Mouse (Mus musculus): ENCODE results near the gene Pde6h. TPM values are rescaled to one million over a fixed set of nuclear protein-coding genes. Genes with fewer than 3 reads are reported as not detected.

Pde6h gene
- polyA plus RNA-seq, 1 experiment from 2014 or later = not detected

- Histone ChIP-seq H3K27ac (peak within 1 kb of the TSS; percentile 95), H3K36me3 (ENCODE audit: inconsistent target) (no peaks in the 10 kb centered on the region), H3K4me3 (ENCODE audit: inconsistent target) (peak within 1 kb of the TSS; percentile 75), H3K79me2 (ENCODE audit: inconsistent target) (peaks cover 50% of the 10 kb centered on the region)
- 1% methylated on average over 12 of the region's 12 CpGs for WGBS (ENCODE audit: missing documents)
Measured at GRCm38 (mm10) chr6:136941051-136942021, 17.7 kb downstream of the Pde6h start, which contains the start of gene Arhgdib. TSS of gene Arhgdib (minus strand) at chr6:136941899.

DNA sequence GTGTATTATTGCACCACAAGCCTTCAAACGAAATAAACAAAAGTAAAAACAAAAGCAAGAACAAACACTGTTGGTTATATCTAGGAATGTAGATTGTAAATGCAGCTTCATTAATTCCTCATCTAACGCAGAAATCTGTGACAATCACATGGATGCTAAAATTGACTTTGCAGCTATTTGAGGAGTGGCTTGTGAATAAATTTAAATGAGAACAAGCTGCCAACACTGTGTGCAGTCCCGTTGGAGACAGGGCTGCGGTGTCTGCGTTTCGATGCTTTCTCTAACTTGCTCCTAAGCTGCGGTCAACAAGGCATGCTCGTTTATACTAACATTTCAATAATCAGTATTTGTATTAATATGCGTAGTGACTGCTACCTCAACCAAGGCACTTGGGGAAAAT, 18.6 kb downstream of the Pde6h start:
- Histone ChIP-seq H3K4me3 (ENCODE audit: inconsistent target) (no peak overlapping the region), H3K27ac (peak overlapping the region; percentile 95), H3K79me2 (ENCODE audit: inconsistent target) (peaks cover 41% of the 10 kb centered on the region), H3K36me3 (ENCODE audit: inconsistent target) (no peaks in the 10 kb centered on the region)
- 50% methylated on average over 9 of the region's 9 CpGs for WGBS (ENCODE audit: missing documents)

GRCm38 (mm10) chr6:136943392-136943791, 19.8 kb downstream of the Pde6h start:
- H3K79me2 ChIP-seq (ENCODE audit: inconsistent target) = peaks cover 30% of the 10 kb centered on the region
- H3K4me3 ChIP-seq (ENCODE audit: inconsistent target) = no peak overlapping the region
- H3K36me3 ChIP-seq (ENCODE audit: inconsistent target) = no peaks in the 10 kb centered on the region
- H3K27ac ChIP-seq = no peak overlapping the region

DNA sequence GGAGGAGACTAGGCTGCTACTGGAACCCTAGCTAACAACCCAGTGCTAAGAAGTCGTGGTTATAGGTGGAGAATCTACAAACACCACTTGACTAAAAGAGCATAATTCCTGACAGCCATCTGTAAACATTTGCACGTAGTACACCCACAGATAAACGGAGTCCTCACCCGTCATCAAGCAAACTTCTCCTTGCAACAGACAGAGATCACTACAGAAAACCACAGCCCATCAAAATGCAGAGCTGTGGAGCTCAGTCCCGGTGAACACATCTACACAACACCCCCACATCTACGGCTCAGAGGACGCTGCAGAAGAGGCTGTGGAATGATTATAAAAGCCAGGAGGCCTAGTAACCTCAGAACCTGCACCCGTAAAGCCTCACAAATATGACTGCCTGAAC, 20.9 kb downstream of the Pde6h start:
- WGBS (ENCODE audit: missing documents) = 67% methylated on average over 8 of the region's 8 CpGs
- Histone ChIP-seq H3K79me2 (ENCODE audit: inconsistent target) (peaks cover 19% of the 10 kb centered on the region), H3K36me3 (ENCODE audit: inconsistent target) (no peaks in the 10 kb centered on the region), H3K27ac (no peak overlapping the region), H3K4me3 (ENCODE audit: inconsistent target) (no peak overlapping the region)

GRCm38 (mm10) chr6:136946241-136946640, 22.6 kb downstream of the Pde6h start:
- Histone ChIP-seq H3K36me3 (ENCODE audit: inconsistent target) (no peaks in the 10 kb centered on the region), H3K27ac (no peak overlapping the region), H3K79me2 (ENCODE audit: inconsistent target) (peaks cover 7% of the 10 kb centered on the region), H3K4me3 (ENCODE audit: inconsistent target) (no peak overlapping the region)
- 33% methylated on average over 4 of the region's 5 CpGs for WGBS (ENCODE audit: missing documents)

- Histone ChIP-seq H3K27ac (no peak overlapping the region), H3K4me3 (ENCODE audit: inconsistent target) (no peak overlapping the region), H3K36me3 (ENCODE audit: inconsistent target) (no peaks in the 10 kb centered on the region), H3K79me2 (ENCODE audit: inconsistent target) (peaks cover under 1% of the 10 kb centered on the region; the same call in 1 of the 2 replicates)
- WGBS (ENCODE audit: missing documents) = 91% methylated on average over 8 of the region's 9 CpGs
Measured at GRCm38 (mm10) chr6:136946943-136947342, 23.3 kb downstream of the Pde6h start.

- WGBS (ENCODE audit: missing documents) = 90% methylated on average over 4 of the region's 4 CpGs
- H3K79me2 ChIP-seq (ENCODE audit: inconsistent target) = no peaks in the 10 kb centered on the region
- no peaks in the 10 kb centered on the region for H3K36me3 ChIP-seq (ENCODE audit: inconsistent target)
- no peak overlapping the region for H3K27ac ChIP-seq
- no peak overlapping the region for H3K4me3 ChIP-seq (ENCODE audit: inconsistent target)
Measured at GRCm38 (mm10) chr6:136947716-136948115, 24.1 kb downstream of the Pde6h start.

DNA sequence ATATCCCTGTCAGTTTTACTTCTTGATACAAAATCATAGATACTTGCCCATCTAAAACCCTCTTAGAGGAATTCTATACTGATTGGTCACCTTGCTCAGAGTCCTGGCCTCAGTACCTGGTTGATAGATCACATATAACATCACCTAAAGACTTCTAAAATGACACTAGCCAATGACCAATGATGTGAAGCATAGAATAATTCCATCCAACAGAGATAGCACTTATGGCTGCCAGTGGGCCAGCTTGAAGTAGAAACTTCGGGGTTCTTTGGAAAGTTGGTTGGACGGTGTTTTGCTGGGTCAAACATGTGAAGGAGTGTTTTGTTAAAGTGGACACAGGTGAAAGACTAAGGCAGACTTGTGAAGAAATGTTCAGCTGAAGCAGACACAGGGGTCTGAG, 26.5 kb downstream of the Pde6h start:
- WGBS (ENCODE audit: missing documents) = 94% methylated on average over 2 of the region's 2 CpGs
- Histone ChIP-seq H3K79me2 (ENCODE audit: inconsistent target) (no peaks in the 10 kb centered on the region), H3K27ac (no peak overlapping the region), H3K36me3 (ENCODE audit: inconsistent target) (no peaks in the 10 kb centered on the region), H3K4me3 (ENCODE audit: inconsistent target) (no peak overlapping the region)

DNA sequence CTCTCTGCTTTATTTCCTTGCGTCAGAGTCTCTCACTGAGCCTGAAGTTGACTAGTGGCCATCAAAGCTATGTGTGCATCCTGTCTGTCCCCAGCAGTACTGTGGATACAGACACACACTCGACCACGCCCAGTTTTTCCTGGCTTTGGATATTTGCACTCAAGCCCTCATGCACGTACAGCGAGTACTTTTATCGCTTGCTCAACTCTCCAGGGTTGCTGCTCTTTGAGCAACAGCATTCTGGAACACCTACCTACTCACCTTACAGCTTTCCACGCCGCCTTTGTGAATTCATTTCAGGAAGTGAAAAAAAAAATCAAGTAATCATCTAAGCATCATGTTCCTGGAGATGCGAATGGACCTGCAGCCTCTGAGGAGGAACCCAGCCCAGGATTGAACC, 29.3 kb downstream of the Pde6h start:
- WGBS (ENCODE audit: missing documents) = 88% methylated on average over 9 of the region's 9 CpGs
- Histone ChIP-seq H3K36me3 (ENCODE audit: inconsistent target) (no peaks in the 10 kb centered on the region), H3K79me2 (ENCODE audit: inconsistent target) (no peaks in the 10 kb centered on the region), H3K27ac (no peak overlapping the region), H3K4me3 (ENCODE audit: inconsistent target) (no peak overlapping the region)

DNA sequence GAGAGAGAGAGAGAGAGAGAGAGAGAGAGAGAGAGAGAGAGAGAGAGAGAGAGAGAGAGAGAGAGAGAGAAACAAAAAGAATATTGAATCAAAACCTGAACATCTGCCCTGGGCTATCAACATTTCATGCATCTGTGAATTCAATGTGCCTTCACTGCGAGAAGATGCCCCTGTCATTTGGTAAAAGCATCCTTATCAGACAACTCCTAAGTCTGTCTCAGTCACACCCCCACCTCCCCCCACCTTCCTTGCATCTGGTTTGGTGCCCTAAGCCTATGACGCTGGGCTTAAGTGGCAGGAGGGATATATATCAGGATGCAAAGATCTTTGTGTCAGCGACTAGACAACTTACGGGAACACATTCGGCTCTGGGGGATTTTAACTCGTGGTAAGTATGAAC, 30.6 kb downstream of the Pde6h start:
- Histone ChIP-seq H3K79me2 (ENCODE audit: inconsistent target) (no peaks in the 10 kb centered on the region), H3K36me3 (ENCODE audit: inconsistent target) (no peaks in the 10 kb centered on the region)
- 95% methylated on average over 6 of the region's 6 CpGs for WGBS (ENCODE audit: missing documents)

GRCm38 (mm10) chr6:136954715-136955114, 31.1 kb downstream of the Pde6h start:
- Histone ChIP-seq H3K27ac (no peak overlapping the region), H3K4me3 (ENCODE audit: inconsistent target) (no peak overlapping the region), H3K36me3 (ENCODE audit: inconsistent target) (no peaks in the 10 kb centered on the region), H3K79me2 (ENCODE audit: inconsistent target) (no peaks in the 10 kb centered on the region)
- WGBS (ENCODE audit: missing documents) = 89% methylated on average over 8 of the region's 8 CpGs

More for the DNA sequence above, 30.6 kb downstream of the Pde6h start:
- no peak overlapping the region for H3K4me3 ChIP-seq (ENCODE audit: inconsistent target)
- no peak overlapping the region for H3K27ac ChIP-seq

- WGBS (ENCODE audit: missing documents) = 34% methylated on average over 3 of the region's 3 CpGs
- no peaks in the 10 kb centered on the region for H3K36me3 ChIP-seq (ENCODE audit: inconsistent target)
- H3K79me2 ChIP-seq (ENCODE audit: inconsistent target) = no peaks in the 10 kb centered on the region
- no peak overlapping the region for H3K27ac ChIP-seq
- no peak overlapping the region for H3K4me3 ChIP-seq (ENCODE audit: inconsistent target)
Measured at GRCm38 (mm10) chr6:136955240-136955639, 31.6 kb downstream of the Pde6h start.

GRCm38 (mm10) chr6:136957062-136957461, 33.4 kb downstream of the Pde6h start:
- Histone ChIP-seq H3K79me2 (ENCODE audit: inconsistent target) (no peaks in the 10 kb centered on the region), H3K27ac (no peak overlapping the region), H3K4me3 (ENCODE audit: inconsistent target) (no peak overlapping the region), H3K36me3 (ENCODE audit: inconsistent target) (no peaks in the 10 kb centered on the region)
- 34% methylated on average over 5 of the region's 7 CpGs for whole genome bisulfite sequencing (ENCODE audit: missing documents)

DNA sequence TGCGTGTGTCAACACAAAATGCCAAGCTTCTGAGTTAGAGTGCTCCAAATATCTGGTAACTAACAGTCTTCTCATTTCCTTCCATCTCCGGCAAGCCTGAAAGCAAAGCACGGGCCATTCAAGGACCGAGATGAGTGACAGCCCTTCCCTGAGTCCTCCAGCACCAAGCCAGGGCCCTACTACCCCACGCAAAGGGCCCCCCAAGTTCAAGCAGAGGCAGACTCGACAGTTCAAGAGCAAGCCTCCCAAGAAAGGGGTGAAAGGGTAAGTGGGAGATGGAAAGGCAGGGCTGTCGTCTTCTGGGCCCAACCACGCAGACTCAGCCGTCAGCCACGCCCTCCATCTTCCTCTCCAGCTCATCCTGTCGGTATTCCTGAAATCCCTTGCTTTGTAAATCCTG, 35.5 kb downstream of the Pde6h start:
- 64% methylated on average over 11 of the region's 11 CpGs for WGBS (ENCODE audit: missing documents)
- no peak overlapping the region for H3K27ac ChIP-seq
- H3K4me3 ChIP-seq (ENCODE audit: inconsistent target) = no peak overlapping the region
- H3K36me3 ChIP-seq (ENCODE audit: inconsistent target) = no peaks in the 10 kb centered on the region
- no peaks in the 10 kb centered on the region for H3K79me2 ChIP-seq (ENCODE audit: inconsistent target)

DNA sequence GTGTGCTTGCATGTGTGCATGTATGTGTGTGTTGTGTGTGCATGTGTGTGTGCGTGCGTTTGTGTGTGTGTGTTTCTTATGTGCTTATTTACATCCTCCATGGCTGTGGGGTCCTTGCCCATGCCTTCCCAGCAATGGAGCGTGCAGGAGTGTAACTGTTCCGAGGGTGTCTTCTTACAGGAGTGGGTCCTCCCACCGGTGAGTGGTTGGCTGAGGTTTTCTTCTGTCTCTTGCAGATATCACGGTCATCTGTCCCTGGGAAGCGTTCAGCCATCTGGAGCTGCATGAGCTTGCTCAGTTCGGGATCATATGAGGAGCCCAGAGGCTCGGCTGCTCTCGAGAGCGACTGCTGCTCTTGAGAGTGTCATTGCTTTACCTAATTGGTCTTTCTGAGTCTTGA, 39.3 kb downstream of the Pde6h start:
- WGBS (ENCODE audit: missing documents) = 97% methylated on average over 11 of the region's 11 CpGs
- Histone ChIP-seq H3K36me3 (ENCODE audit: inconsistent target) (no peaks in the 10 kb centered on the region), H3K4me3 (ENCODE audit: inconsistent target) (no peak overlapping the region), H3K79me2 (ENCODE audit: inconsistent target) (no peaks in the 10 kb centered on the region), H3K27ac (no peak overlapping the region)
